Mouse (Mus musculus) MN1 (cell line): ENCODE results near the gene Hsp90ab1.
A peak's percentile ranks its signal among the peaks of the same experiment; 100 is the strongest.

Experiments
- DNase-seq: peaks from one replicate; pipeline ENCODE4 v3.0.0-alpha.2; 2016; ENCODE audit warnings: low spot score

The Hsp90ab1 gene

DNA sequence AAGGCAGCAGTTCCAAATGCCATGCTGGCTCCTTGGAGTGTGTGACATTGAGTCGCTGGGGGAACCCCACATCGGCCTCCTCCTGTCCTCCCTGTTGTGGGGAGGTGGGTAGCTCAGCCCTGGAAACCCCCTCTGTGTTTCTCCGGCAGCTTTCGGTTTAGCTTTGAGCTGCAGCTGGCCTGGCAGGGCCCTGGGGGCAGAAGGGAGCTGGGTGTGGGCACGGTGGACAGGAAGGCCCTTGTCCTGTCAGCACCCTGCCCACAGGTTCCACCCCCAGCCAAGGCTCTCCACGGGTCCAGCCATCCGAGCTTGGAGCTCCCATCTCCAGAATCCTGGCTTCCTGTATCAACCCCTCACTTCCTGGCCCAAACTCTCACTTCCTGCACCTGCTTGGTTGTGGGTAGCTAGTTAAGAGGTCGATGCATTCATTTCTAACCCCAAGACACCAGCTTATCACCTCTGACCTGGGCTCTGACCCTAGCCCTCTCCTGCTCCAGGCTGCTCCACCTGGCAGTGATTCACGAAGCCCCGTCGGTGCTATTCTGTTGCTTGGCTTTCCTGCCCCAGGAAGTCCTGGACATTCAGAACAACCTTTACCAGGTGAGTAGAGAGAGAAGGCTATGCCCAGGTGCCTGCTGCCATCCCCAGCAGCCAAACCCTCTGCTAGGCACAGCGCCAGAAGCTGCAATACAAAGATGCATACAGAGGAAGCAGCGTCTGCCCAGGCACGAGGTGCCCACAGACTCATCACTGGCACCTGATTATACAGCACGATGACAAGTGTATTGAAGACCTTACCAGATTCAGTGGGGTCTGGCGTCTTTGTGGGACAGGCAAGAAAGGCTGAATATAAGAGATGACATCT lies 14.8 kb downstream of the Hsp90ab1 start:
- peak; percentile 46 for DNase-seq

DNA sequence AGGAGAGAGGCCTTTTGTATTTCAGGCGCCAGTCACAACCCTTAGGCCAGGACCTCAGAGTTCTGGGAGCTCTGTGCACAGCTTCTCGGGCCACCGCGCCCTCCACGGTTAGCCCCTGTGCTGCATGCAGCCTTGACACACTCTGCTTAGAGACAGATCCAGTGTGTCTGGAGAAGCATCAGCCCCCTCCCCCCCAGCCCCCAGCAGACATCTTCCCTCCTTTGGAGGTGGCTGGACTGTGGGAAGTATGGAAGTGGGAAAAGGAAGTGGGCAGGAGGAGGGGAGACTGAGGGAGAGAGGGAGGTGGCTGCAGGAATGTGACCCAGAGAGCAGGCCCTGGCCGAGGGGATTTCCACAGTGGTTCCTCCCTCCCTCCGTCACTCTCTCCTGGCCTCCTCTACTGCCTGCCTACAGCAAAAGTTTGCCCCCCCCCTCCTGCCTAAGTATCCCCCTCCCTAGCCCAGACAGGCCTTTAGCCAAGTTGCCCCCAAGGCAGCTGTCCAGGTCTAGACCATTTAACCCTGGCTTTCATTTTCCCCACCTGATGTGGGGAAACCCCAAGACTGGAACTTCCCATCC lies 15.7 kb downstream of the Hsp90ab1 start:
- DNase-seq, result no peak

DNA sequence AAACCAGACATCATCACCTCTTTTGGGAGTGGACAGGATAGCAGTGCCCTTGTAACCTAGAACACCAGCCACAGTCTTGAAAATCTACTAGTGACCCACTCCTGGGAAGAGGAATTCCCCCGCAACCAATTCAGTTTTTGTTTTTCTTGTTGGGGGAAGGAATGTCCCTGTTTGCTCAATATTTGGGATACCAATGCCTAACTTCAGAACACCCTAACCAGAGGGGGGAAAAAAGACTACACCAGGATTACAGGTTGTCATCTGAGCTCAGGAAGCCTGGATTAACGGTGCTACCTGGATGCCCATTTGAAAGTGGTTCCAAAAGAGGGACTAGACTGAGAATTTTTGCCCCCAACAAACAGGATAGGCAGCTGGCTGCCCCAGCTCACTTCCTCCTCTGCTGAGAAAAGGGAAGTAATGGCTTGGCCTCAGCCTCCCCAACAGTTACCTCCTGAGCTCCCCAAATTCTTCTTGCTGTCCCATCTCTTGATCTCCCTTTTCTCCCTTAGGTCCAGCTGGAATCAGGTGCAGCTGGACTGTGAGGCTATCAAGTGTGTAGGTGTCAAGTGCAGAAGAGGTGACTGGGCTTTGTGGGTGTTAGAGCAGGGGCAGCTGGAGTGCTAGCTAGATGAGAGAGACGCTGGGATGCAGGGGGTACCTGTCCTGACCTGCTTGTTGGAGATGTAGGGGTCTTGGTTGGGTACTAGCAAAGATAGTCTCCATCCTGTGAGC lies 16.4 kb downstream of the Hsp90ab1 start:
- DNase-seq, result no peak

DNA sequence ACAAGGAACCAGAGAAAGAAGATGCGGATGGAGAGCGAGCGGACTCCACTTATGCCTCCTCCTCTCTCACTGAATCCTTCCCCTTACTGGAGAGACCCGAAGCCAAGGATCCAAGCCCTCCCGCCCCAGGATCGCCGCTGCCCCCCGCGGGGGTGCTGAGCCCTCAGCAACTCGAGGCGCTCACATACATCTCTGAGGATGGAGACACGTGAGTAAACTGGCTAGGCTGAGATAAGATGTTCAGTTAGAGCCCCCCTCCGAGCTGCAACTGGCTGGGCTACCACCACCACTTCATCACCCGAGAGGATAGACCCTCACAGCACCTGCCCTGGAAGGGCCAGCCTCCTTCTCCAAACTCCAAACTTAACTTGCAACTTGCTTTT lies 17.0 kb downstream of the Hsp90ab1 start:
- no peak for DNase-seq

DNA sequence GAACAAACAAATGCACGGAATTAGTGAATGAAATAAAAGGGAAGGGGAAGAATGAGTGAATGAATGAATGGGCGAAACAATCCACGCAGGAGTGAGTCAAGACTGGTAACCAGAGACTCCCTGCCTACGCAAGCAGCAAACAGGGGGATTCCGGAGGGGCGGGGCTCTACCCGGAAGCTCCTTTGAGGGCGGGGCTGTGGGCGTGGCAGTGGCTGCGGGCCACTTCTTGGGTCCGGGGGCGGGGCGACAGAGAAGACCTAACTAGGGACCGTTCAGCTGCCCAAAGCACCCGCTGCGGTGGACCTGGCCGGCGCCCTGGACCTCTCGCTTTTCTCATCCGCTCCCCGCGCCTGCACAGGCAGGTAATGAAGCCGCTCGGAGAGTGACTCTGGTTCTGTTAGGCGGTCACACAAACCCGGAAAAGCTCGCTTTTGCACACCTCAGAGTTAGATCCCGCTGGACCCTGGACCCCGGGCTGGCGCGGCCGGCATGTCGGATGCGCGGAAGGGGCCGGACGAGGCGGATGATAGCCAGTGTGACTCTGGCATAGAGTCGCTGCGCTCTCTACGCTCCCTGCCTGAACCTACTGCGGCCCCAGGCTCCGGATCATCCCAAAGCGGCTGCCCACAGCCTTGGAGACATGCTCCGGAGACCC lies 17.5 kb downstream of the Hsp90ab1 start, which contains the start of gene Nfkbie:
Nfkbie (plus strand) TSS at position 252 of the 655 bp plus-strand sequence.
- peak; percentile 96 for DNase-seq

DNA sequence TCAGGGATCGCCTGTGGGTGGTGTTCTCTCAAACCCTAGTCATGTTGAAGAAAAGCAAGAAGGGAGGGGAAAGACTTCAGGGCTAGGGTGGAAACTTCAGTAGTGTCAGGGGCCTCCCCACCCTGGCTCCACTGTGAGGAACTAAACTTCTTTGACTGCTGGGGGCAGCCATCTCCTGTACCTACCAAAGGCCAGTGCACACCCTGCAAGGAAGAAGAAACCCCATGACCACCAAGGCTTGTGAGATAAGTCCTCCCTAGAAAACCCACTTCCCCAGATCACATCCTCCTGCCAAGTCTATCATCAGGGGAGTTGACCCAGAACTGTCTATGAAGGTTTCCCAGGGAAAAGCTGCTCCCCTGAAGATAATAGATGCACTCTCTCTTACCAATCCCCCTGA lies 18.7 kb downstream of the Hsp90ab1 start:
- DNase-seq, result no peak

DNA sequence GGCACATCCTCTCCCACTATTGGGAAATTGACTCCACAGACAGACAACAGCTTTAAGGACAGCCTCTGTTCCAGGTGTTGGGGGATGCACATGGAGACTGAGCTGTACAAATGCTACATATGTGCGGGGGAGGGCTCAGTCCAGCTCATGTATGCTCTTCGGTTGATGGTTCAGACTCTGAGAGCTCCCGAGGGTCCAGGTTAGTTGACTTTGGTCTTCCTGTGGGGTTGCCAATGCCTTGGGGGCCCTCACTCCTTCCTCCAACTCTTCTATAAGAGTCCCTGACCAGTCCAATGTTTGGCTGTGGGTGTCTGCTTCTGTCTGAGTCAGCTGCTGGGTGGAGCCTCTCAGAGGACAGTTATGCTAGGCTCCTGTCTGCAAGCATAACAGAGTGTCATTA lies 20.0 kb downstream of the Hsp90ab1 start:
- DNase-seq, result no peak

DNA sequence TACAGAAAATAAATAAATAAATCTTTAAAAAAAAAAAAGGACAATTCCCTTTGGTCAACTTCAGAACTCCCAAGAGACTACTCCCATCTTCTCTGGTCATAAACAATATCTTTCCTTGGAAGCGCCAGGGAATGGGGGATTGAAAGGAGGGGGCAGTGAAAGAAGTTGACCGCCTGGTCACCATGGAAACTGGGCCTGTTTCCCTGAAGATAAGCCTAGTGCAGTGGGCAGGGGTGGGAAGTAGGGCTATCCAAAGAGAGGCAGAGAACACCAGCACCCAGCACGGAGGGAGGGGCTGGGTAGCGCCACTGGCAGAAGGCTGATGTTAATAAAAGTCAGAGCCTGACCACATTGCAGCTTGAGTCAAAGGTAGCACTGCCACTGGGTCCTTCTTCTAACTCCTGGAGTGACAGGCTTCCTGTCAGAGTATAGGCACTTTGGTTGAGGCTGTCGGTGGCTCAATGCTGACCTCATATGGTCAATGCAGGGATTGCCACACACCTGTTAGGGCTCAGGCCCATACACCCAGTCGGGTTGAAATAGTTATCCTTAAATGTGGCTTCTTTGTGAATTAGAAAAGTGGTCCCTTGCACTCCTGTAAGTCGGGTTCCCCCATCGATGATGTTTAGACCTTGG lies 21.1 kb downstream of the Hsp90ab1 start:
- DNase-seq, result peak; percentile 89

DNA sequence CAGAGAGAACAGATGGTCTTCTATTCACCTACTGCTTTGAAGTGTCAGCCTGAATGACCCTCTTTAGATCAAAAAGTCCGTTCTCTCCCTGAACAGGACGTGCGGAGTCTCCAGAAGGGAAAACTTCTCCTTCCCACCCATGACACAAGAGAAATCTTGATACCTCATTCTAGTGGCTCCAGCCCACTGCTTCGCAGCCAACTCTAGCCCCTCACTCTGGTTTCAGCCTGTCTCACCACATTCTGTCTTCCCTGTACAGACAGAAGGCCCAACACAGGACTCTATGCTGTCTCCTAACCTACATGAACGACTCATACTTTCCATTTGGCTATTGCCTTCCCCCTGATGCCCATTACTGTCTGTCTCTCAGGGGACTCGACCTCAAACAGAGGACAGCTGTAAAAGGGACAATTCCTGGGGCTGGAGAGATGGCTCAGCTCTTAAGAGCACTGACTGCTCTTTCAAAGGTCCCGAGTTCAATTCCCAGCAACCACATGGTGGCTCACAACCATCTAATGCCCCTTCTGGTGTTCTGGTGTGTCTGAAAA lies 21.7 kb downstream of the Hsp90ab1 start:
- peak; percentile 40 for DNase-seq

DNA sequence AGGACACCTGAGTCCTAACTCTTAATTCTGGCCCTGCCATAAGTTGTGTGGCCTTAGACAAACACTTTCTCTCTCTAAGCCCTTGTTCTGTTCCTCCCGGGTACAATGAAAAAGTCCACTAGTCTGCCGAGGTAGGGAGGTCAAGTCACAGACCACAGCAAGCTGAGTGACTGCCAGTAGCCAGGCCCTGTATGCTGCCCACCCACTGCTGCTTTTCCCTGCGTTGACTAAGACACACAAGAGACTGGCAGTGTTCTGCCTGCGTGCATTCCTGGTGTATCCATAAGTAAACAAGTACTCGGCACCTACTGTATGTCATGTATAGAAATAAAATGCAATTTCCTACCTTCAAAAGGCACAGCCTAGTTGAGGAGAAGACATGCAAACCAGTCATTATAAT lies 22.8 kb downstream of the Hsp90ab1 start:
- no peak for DNase-seq

DNA sequence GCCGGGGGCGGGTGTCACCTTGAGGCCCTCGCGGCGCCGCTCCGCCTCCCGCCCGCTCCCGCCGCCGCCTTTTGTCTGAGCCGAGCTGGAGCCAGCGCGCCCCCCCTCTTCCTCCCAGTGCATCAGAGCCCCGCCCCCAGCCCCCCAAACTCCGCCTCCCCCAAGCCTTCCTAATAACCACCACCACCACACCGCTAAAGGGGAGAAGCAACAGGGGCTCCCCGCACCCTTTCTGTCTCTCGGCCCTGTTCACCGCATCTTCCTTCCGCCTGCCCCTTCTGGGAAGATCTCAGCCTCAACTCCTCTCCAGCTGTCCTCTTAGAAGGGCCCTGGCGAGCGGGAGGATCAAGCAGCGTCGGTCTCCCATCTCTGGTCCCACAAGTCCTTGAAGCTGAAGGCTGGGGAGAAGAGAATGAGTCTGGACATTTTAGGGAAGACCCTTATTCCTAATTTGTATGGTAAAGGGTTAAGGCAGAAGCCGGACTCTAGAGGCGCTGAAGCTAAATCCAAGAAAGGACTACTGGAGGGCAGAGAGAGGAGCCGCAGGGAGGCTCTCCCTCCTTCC lies 23.4 kb downstream of the Hsp90ab1 start, which contains the start of gene Tmem151b:
Tmem151b (minus strand) TSS at position 61 of the 565 bp plus-strand sequence.
- peak; percentile 65 for DNase-seq

DNA sequence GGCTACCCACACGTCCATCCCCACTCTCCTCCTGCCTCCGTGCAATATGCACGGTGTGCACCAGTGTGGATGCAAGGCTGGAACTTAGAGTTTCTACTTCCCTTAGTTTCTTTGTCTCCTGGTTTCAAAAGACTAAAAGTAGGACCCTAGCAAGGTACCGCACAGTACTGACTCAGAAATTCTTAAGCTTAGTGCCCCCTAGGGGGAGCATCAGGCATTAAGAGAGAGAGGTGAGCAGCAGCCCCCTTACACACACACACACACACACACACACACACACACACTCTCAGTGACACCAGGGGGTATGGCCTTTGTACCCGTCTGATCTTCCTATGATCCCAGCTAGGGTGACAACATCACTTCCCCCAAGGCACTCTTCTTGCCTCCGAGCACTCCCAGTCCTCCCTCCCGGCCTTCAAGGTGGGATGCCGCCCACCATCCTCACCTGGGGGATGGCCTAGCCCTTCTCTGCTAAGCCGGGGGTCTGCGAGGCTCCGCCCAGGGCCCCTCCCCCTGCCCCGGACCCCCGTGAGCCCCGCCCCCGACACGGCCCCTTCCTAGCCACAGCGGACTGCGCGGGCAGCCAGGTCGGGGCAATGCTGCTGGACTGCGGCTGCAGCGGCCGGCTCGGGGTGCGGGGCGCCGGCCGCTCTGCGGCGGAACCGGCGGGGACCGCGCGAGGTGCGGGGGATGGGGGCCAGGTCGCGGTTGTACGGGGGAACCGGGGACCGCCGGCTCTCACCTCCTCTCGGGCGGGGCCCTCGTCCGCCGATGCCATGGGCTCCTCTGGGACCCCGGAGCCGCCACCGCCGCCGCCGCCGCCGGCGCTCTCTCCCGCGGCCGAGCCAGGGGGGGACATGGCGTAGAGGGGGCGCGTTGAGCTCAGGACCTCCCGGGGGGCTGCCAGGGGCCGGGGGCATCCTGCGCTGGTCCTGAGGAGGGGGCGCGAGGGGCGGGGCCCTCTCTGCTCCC lies 24.2 kb downstream of the Hsp90ab1 start:
- DNase-seq, result peak; percentile 69

DNA sequence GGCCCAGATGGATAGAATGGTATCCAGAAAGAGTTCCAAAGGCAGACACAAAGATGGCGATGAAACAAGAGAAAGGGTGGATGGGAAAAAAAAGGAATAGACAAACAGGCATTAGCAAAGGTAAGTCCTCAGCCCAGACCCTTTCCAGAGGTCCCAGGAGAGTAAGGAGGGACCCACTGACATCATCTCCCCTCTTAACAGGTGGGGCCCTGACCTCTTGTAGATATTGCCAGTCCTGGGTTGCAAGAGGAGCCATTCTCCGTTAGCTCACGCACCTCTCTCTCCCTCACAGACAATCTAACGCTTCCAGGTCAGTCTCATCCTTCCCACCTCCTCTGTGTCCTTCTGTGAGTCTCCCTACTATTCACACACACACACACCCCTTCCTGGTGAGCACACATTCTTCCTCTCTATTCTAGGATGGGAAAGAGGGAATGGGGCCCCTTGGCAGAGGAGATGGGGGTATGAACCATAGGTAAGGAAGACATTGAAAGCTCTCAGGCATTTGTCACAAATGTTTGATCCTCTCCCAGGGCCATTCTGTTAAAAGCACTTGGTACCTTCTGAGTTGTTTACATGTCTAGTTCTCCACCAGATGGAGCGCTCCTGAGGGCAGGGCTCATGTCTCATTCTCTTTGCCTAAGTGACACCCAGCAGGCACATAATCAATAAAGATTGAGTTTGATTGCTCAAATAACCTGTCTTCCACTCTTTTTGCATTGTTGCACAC lies 25.4 kb downstream of the Hsp90ab1 start:
- no peak for DNase-seq

DNA sequence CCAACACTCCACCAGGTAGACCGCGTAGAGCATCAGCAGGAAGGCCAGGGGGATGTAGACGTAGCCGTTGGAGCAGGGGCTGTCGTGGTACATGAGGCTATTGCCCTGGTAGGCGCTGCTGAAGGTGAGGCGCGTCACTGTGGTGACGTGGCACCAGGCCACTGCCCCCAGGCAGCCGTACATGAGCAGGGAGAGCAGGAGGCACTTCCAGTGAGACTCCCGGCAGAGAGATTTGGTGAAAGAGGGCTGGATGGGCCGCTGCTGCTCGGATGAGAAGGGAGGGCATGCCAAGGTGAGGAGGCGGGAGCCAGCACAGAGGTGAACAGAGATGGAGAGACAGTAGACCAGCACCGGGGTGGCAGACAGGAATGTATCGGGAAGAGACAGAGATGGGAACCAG lies 26.1 kb downstream of the Hsp90ab1 start:
- no peak for DNase-seq

DNA sequence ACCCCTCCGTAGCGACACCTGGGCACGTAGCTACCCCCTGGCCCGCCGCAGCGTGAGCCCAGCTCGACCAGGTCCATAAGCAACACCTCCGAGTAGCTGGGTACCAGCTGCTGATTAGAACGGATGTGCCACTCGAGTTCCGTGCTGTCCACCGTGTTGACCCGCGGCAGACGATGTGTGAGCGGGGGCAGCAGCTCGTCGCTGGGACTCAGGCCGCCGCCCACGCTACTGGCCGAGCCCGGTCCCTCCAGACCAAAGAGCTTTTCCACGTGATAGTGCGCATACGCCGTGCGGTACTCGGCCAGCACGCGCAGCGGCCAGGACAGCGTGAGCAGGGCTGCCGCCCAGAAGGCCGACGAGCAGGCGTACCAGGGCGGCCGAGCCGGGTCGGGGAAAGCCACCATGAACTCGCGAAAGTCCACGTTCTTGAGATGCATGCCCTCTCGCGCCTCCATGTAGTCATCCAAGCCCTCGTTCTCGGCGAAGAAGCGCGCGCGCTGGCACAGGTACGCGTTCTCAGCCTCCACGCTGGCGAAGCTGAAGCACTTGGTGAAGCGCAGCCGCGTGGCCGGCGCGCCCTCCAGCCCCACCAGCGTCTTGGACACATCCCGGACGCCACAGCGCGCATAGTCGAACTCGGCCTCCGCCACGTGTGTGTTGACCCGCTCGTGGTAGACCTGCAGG lies 27.7 kb downstream of the Hsp90ab1 start:
- DNase-seq, result no peak

DNA sequence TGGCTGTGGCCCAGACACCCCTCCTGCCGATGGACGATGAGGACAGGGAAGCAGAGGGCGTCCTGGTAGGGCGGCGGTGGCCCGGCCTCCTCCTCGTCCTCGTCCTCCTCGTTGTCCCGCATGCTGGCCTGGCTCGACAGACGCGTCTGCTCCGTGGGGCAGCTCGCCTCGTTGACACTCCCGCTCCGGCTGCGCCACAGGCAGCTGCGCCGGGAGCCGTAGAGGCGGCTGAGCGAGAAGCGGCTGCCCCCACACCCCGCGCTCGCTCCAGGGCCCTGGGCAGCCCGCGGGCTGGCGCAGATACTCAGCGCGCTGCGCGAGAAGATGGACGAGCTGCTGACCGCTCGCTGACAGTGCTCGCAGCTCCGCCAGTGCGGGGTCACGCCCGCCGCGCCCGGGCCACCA lies 28.2 kb downstream of the Hsp90ab1 start:
- DNase-seq, result no peak

DNA sequence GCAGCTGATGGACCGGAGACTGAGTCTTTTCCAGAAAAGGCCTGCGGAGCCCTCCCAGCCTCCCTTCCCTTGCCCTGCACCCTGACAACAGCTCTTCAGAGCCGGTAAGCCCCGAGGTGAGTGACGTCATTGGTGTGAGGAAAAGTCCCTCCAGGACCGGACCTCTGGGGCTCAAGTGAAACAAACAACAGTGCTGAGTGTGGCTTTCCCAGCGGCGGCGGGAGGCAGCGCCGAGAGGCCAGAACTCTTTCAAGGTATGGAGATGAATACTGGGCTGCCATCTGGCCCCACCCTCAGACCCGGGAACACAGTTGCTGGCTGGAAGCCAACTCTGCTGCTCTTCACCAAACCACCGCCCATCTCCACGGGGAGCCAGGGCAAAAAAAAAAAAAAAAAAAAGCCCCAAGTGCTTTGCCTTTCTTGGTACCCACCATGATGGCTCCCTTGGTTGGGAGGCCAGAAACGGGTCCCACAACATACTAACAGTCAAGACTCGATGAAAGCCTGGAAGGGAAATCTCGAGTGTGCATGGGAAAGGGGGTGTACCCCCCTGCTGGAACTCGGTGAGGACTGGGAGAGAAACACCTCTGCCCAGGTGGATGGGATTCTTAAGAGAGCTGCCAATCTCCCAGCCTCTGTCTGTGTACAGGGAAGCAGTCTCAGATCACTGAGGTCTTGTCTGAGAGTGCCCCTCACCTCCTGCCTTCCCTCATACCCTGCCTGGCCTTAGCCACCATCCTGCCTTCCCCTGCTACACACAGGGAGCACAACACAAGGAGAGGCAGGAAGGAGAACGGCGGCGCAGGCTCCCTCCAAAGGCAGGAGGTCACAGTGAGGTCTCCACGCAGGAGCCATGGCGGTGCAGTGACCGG lies 28.8 kb downstream of the Hsp90ab1 start:
- peak; percentile 68 for DNase-seq

DNA sequence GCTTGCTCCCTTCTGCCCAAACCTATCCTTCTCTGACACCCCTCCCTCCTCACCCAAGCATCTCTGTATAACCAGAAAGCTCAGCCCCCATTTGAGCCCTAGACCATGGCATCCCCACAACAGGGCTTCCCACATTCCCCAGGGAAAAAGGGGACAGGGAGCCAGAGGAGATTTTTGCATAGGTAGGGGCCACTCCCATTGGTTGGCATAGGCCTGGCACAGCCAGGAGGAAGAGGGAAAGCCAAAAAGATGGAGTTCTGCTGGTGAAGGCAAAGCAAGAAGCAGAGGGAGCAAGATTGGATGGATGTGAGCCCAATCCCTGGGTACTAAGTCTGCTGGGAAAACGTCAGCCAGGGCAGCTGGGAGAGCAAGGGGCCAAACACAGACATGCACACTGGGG lies 30.0 kb downstream of the Hsp90ab1 start:
- DNase-seq, result no peak
